Mouse (Mus musculus) CH12.LX (cell line): Measurements from ENCODE around the gene Khdrbs2. TPM values are rescaled to one million over a fixed set of nuclear protein-coding genes. Genes with fewer than 3 reads are reported as not detected.

Source experiments
- DNase-seq: peaks from one replicate; pipeline ENCODE4 v3.0.0-alpha.2; 2013; ENCODE audit errors: extremely low read depth
- H3K27ac ChIP-seq: 2 replicates; pipeline ENCODE4 v1.5.1; 2012; ENCODE audit warnings: low read depth, mild to moderate bottlenecking, control low read depth, moderate library complexity; ENCODE audit not compliant: insufficient read depth
- H3K27me3 ChIP-seq: replicated peaks from 2 replicates; pipeline ENCODE3; 2012; ENCODE audit warnings: inconsistent platforms
- H3K36me3 ChIP-seq, 2 experiments: replicated peaks in 1 of 2; 2 replicates each; pipeline versions ENCODE3 to v1.6.1; 2012; ENCODE audit warnings: inconsistent platforms in 1 of 2, low read length in 1 of 2, mild to moderate bottlenecking in 1 of 2, mixed read lengths in 1 of 2, moderate library complexity in 1 of 2; ENCODE audit not compliant: control insufficient read depth in 1 of 2, insufficient read depth in 1 of 2
- H3K4me1 ChIP-seq, 2 experiments: 2 replicates each; pipeline ENCODE4 v1.6.1; 2012; ENCODE audit warnings: inconsistent platforms in 1 of 2, moderate library complexity in 1 of 2; ENCODE audit not compliant: insufficient read depth in 2 of 2, control insufficient read depth in 1 of 2
- H3K4me2 ChIP-seq: 2 replicates; pipeline ENCODE4 v1.6.1; 2012; ENCODE audit warnings: low read depth, mild to moderate bottlenecking, control low read depth; ENCODE audit not compliant: poor library complexity, insufficient read depth, severe bottlenecking
- H3K4me3 ChIP-seq, 3 experiments: fragments of 150-350 bp in 1 of 3; sonication (generic) in 1 of 3; replicated peaks in 1 of 3; 2 replicates each; pipeline versions ENCODE3 to v1.5.1; 2011 to 2012; ENCODE audit warnings: low read depth in 2 of 3, low read length in 2 of 3, mild to moderate bottlenecking in 2 of 3, moderate library complexity in 2 of 3, control low read depth in 1 of 3, improper control_type of control experiment in 1 of 3, inconsistent platforms in 1 of 3, mixed read lengths in 1 of 3; ENCODE audit not compliant: poor library complexity in 1 of 3
- H3K79me2 ChIP-seq: replicated peaks from 2 replicates; pipeline ENCODE4 v1.6.1; 2012; ENCODE audit warnings: mild to moderate bottlenecking, moderate library complexity; ENCODE audit not compliant: control insufficient read depth, poor library complexity, insufficient read depth, severe bottlenecking; ENCODE audit errors: extremely low read depth
- H3K9ac ChIP-seq: 2 replicates; pipeline ENCODE4 v1.6.1; 2012; ENCODE audit warnings: low read depth, mild to moderate bottlenecking, control low read depth, moderate library complexity; ENCODE audit not compliant: insufficient read depth
- H3K9me3 ChIP-seq: replicated peaks from 2 replicates; pipeline ENCODE3; 2012; ENCODE audit warnings: low read length, inconsistent platforms, mixed read lengths
- CHD2 ChIP-seq: IDR thresholded peaks from 2 replicates; pipeline ENCODE4 v1.6.1; 2011; ENCODE audit warnings: low read length, improper control_type of control experiment
- CTCF ChIP-seq, 2 experiments: IDR thresholded peaks in 1 of 2; conservative IDR thresholded peaks in 1 of 2; 2 replicates each; pipeline ENCODE4 v1.5.1; 2011 to 2012; ENCODE audit warnings: low read depth in 2 of 2, low read length in 2 of 2, improper control_type of control experiment in 1 of 2, inconsistent platforms in 1 of 2, mild to moderate bottlenecking in 1 of 2, moderate library complexity in 1 of 2
- ELF1 ChIP-seq: IDR thresholded peaks from 2 replicates; pipeline ENCODE4 v1.6.1; 2014; ENCODE audit warnings: low read depth, mild to moderate bottlenecking, inconsistent platforms, low read length, improper control_type of control experiment
- EP300 ChIP-seq: IDR thresholded peaks from 2 replicates; pipeline ENCODE4 v1.6.1; 2011; ENCODE audit warnings: low read length, improper control_type of control experiment
- HCFC1 ChIP-seq: IDR thresholded peaks from 2 replicates; pipeline ENCODE4 v1.6.1; 2012; ENCODE audit warnings: low read depth, mild to moderate bottlenecking, inconsistent platforms, low read length, improper control_type of control experiment
- IRF4 ChIP-seq: IDR thresholded peaks from 2 replicates; pipeline ENCODE4 v1.6.1; 2014; ENCODE audit warnings: low read depth, mild to moderate bottlenecking, inconsistent platforms, low read length, improper control_type of control experiment
- JUND ChIP-seq: conservative IDR thresholded peaks from 2 replicates; pipeline ENCODE4 v1.6.1; 2011; ENCODE audit warnings: low read depth, low read length, improper control_type of control experiment
- MAX ChIP-seq: IDR thresholded peaks from 2 replicates; pipeline ENCODE4 v1.6.1; 2011; ENCODE audit warnings: low read length, improper control_type of control experiment
- MEF2A ChIP-seq: IDR thresholded peaks from 2 replicates; pipeline ENCODE4 v1.6.1; 2014; ENCODE audit warnings: low read depth, mild to moderate bottlenecking, inconsistent platforms, low read length, improper control_type of control experiment, borderline replicate concordance
- MXI1 ChIP-seq: IDR thresholded peaks from 2 replicates; pipeline ENCODE4 v1.6.1; 2011; ENCODE audit warnings: mild to moderate bottlenecking, low read depth, low read length, improper control_type of control experiment
- NRF1 ChIP-seq: IDR thresholded peaks from 2 replicates; pipeline ENCODE4 v1.6.1; 2014; ENCODE audit warnings: low read depth, mild to moderate bottlenecking, inconsistent platforms, low read length, improper control_type of control experiment, moderate library complexity
- POLR2AphosphoS2 ChIP-seq: IDR thresholded peaks from 2 replicates; pipeline ENCODE4 v1.6.1; 2011; ENCODE audit warnings: low read depth, low read length, improper control_type of control experiment
- RAD21 ChIP-seq: IDR thresholded peaks from 2 replicates; pipeline ENCODE4 v1.6.1; 2011; ENCODE audit warnings: low read depth, mild to moderate bottlenecking, low read length, improper control_type of control experiment, moderate library complexity
- RCOR1 ChIP-seq: conservative IDR thresholded peaks from 2 replicates; pipeline ENCODE4 v1.6.1; 2012; ENCODE audit warnings: low read depth, mild to moderate bottlenecking, inconsistent platforms, low read length, improper control_type of control experiment
- TCF12 ChIP-seq: IDR thresholded peaks from 2 replicates; pipeline ENCODE4 v1.6.1; 2014; ENCODE audit warnings: low read depth, mild to moderate bottlenecking, inconsistent platforms, low read length, improper control_type of control experiment
- UBTF ChIP-seq: IDR thresholded peaks from 2 replicates; pipeline ENCODE4 v1.6.1; 2012; ENCODE audit warnings: low read depth, mild to moderate bottlenecking, inconsistent platforms, low read length, improper control_type of control experiment, moderate library complexity
- ZMIZ1 ChIP-seq: IDR thresholded peaks from 2 replicates; pipeline ENCODE4 v1.6.1; 2012; ENCODE audit warnings: low read depth, mild to moderate bottlenecking, inconsistent platforms, low read length, improper control_type of control experiment
- dilution Hi-C: fragments of 300-500 bp; cut with MboI; formaldehyde crosslinking; loops from 2 replicates; pipeline ENCODE4 v1.14.3; 2020; ENCODE audit warnings: low sequenced_read_pairs; ENCODE audit not compliant: extremely low pct_unique_long_range_greater_than_20kb, extremely low pct_ligation_motif_present
- in situ Hi-C: fragments of 300-500 bp; cut with MboI; formaldehyde crosslinking; loops from 3 replicates; pipeline ENCODE4 v1.14.3; 2019; ENCODE audit warnings: low sequenced_read_pairs, low pct_ligation_motif_present, low pct_unique_long_range_greater_than_20kb, mixed read lengths
- polyA plus RNA-seq: library from polyadenylated mRNA; unstranded; fragments of >175 nt; gene quantifications from 2 replicates; pipeline ENCODE4 v1.2.1, GENCODE M21; 2012; ENCODE audit warnings: low read depth; ENCODE audit not compliant: insufficient read length
- total RNA-seq, 2 experiments: library from RNA; depleted of rRNA; stranded (reverse); fragments of 300-350 nt in 1 of 2; fragments of >200 nt in 1 of 2; gene quantifications; 2 replicates each; pipeline ENCODE4 v1.2.3; 2012 to 2014

The Khdrbs2 gene
- total and polyA plus RNA-seq, 3 experiments = not detected

GRCm38 (mm10) chr1:32199664-32200260 is 27.2 kb downstream of the Khdrbs2 start:
- peaks cover 31% of the 10 kb centered on the region for H3K9me3 ChIP-seq
- in situ Hi-C loops (no loop called here), dilution Hi-C loops (no loop called here)
- no peaks in the 10 kb centered on the region for H3K36me3 ChIP-seq
- TF ChIP-seq MXI1 (no peak), CHD2 (no peak), UBTF (no peak), EP300 (no peak), MAX (no peak), TCF12 (no peak), ELF1 (no peak), MEF2A (no peak), POLR2AphosphoS2 (no peak)
- H3K27me3 ChIP-seq = no peaks in the 10 kb centered on the region
- H3K4me2 ChIP-seq = no peak overlapping the region
- no peak for DNase-seq
- H3K4me3 ChIP-seq = no peak overlapping the region
- no peaks in the 10 kb centered on the region for H3K4me1 ChIP-seq
- H3K27ac ChIP-seq = no peak overlapping the region
- no peak overlapping the region for H3K9ac ChIP-seq
- H3K79me2 ChIP-seq = no peaks in the 10 kb centered on the region

- no peak overlapping the region for H3K9ac ChIP-seq
- H3K4me3 ChIP-seq = no peak overlapping the region
- in situ Hi-C loops = no loop called here
- H3K36me3 ChIP-seq = no peaks in the 10 kb centered on the region
- DNase-seq = no peak
- H3K9me3 ChIP-seq = peaks cover 21% of the 10 kb centered on the region
- no peak overlapping the region for H3K27ac ChIP-seq
- H3K4me2 ChIP-seq = no peak overlapping the region
- no peaks in the 10 kb centered on the region for H3K79me2 ChIP-seq
- no peaks in the 10 kb centered on the region for H3K27me3 ChIP-seq
- TF ChIP-seq ZMIZ1 (no peak), HCFC1 (no peak), MXI1 (no peak), RAD21 (no peak), NRF1 (no peak), CHD2 (no peak), RCOR1 (no peak), CTCF (conservative IDR thresholded peaks at IDR 0.05 in 1 of 2, IDR thresholded peaks at IDR 0.05 in 1 of 2; ENCODE audit: low read depth in 2 of 2, low read length in 2 of 2) (no peak), TCF12 (no peak), MEF2A (no peak), IRF4 (no peak), JUND (no peak)
- H3K4me1 ChIP-seq = no peaks in the 10 kb centered on the region
- dilution Hi-C loops = no loop called here
Observed at GRCm38 (mm10) chr1:32248443-32248842, 75.9 kb downstream of the Khdrbs2 start.
